ENCODE assay signal across 11 mouse cellular contexts in genomic region chr8:126733307-126733706, GRCm38 (mm10).
DNase-seq lines count a peak whose midpoint lies in the region; ATAC-seq lines count a peak whose summit lies in the region.
"Had no signal": no experiment of that assay in that cellular context is flagged by ENCODE, and none has a peak within 500 bp of the region (broad histone marks: within the 10 kb centered on the region; RNA-seq: fewer than 3 reads in every experiment).

No protein-coding gene starts in this region.

- peak overlapping the region; percentile 36; the same call in 1 of the 2 replicates for H3K27ac ChIP-seq in hindbrain, embryonic 13.5 days
- H3K27ac ChIP-seq: hindbrain, embryonic 15.5 days; macrophage had no signal

- peak; percentile 34 for DNase-seq in cerebellum, adult 9-11 months
- DNase-seq in cerebellum, adult 11-12 months, result no peak
- DNase-seq in left cerebral cortex, postnatal 4 days, result peak; percentile 41
- no peak for DNase-seq in left cerebral cortex, postnatal 14 days (ENCODE audit: low spot score in 2 of 2)
- peak; percentile 67 for DNase-seq in retina, postnatal 1 day
- DNase-seq in right cerebral cortex, postnatal 25 days, result no peak
- DNase-seq in ovary, postnatal 14 days (ENCODE audit: low spot score), result no peak
- DNase-seq: gastrocnemius, postnatal 14 days had no signal

- H3K9ac ChIP-seq in hindbrain, embryonic 13.5 days, result no peak overlapping the region
- H3K9ac ChIP-seq: hindbrain, embryonic 15.5 days had no signal

- no peak overlapping the region for H3K4me3 ChIP-seq in hindbrain, embryonic 13.5 days
- H3K4me3 ChIP-seq: hindbrain, embryonic 15.5 days had no signal

- H3K36me3 ChIP-seq in hindbrain, embryonic 13.5 days, result no peaks in the 10 kb centered on the region
- H3K36me3 ChIP-seq: hindbrain, embryonic 15.5 days had no signal

- 40% methylated on average over 7 of the region's 7 CpGs for WGBS in hindbrain, embryonic 13.5 days

- no peak overlapping the region for H3K4me2 ChIP-seq in hindbrain, embryonic 13.5 days
- H3K4me2 ChIP-seq: hindbrain, embryonic 15.5 days had no signal

- H3K27me3 ChIP-seq in hindbrain, embryonic 13.5 days, result 0 out of 2 replicates have a peak, but pooled peaks cover 2% of the 10 kb centered on the region
- H3K27me3 ChIP-seq: hindbrain, embryonic 15.5 days had no signal

- H3K4me1 ChIP-seq in hindbrain, embryonic 13.5 days (replicated peaks), result peaks cover 44% of the 10 kb centered on the region

- H3K9me3 ChIP-seq in hindbrain, embryonic 13.5 days, result no peaks in the 10 kb centered on the region
- H3K9me3 ChIP-seq: hindbrain, embryonic 15.5 days had no signal

- intact Hi-C loops in left cerebral cortex, postnatal 4 days (cut with DNase I), result loop anchor here (10.0 kb wide), 1 partner anchor 139 kb away; the partner anchor contains the start of gene Irf2bp2
- intact Hi-C loops in left cerebral cortex, postnatal 14 days (cut with DNase I), result no loop called here

- no peak for ATAC-seq in hindbrain, embryonic 13.5 days (ENCODE audit: low FRiP score)

Comparison
In these comparisons a context has a peak if more than half of its experiments do, and no peak if none do; other contexts are left out.
1. DNase-seq: peak in cerebellum, adult 9-11 months (single experiment), left cerebral cortex, postnatal 4 days (single experiment) and retina, postnatal 1 day (single experiment); none in cerebellum, adult 11-12 months (single experiment), left cerebral cortex, postnatal 14 days (0 of 2), right cerebral cortex, postnatal 25 days (single experiment) and ovary, postnatal 14 days (single experiment).